Mouse (Mus musculus) MEL (cell line): ENCODE measurements around the gene Nlgn1. TPM values are rescaled to one million over a fixed set of nuclear protein-coding genes. Genes with fewer than 3 reads are reported as not detected.

ENCODE experiments used
- DNase-seq: peaks from one replicate; pipeline ENCODE4 v3.0.0; 2011; ENCODE audit warnings: low read depth, low spot score
- H3K27ac ChIP-seq: 2 replicates; pipeline ENCODE4 v1.5.1; 2012; ENCODE audit warnings: low read depth, mild to moderate bottlenecking, control low read depth, low read length, moderate library complexity; ENCODE audit not compliant: control insufficient read depth
- H3K27me3 ChIP-seq, 2 experiments: fragments of 150-350 bp in 1 of 2; sonication (generic) in 1 of 2; 2 replicates each; pipeline ENCODE4 v1.6.1; 2012; ENCODE audit warnings: low read length in 2 of 2, mild to moderate bottlenecking in 2 of 2, improper control_type of control experiment in 1 of 2, moderate library complexity in 1 of 2; ENCODE audit not compliant: insufficient read depth in 2 of 2, control insufficient read depth in 1 of 2
- H3K36me3 ChIP-seq, 2 experiments: 2 replicates each; pipeline ENCODE4 v1.6.1; 2012 to 2014; ENCODE audit warnings: low read length in 2 of 2, improper control_type of control experiment in 1 of 2, inconsistent platforms in 1 of 2, mild to moderate bottlenecking in 1 of 2; ENCODE audit not compliant: insufficient read depth in 2 of 2, control insufficient read depth in 1 of 2
- H3K4me1 ChIP-seq, 2 experiments: fragments of 150-350 bp in 1 of 2; sonication (generic) in 1 of 2; 2 replicates each; pipeline ENCODE4 v1.6.1; 2012; ENCODE audit warnings: low read length in 2 of 2, improper control_type of control experiment in 1 of 2, mild to moderate bottlenecking in 1 of 2; ENCODE audit not compliant: insufficient read depth in 2 of 2, control insufficient read depth in 1 of 2
- H3K4me3 ChIP-seq, 2 experiments: fragments of 150-350 bp in 1 of 2; sonication (generic) in 1 of 2; 2 replicates each; pipeline ENCODE4 v1.5.1; 2012; ENCODE audit warnings: low read depth in 2 of 2, low read length in 2 of 2, mild to moderate bottlenecking in 2 of 2, moderate library complexity in 2 of 2, control low read depth in 1 of 2, improper control_type of control experiment in 1 of 2; ENCODE audit not compliant: control insufficient read depth in 1 of 2, insufficient read depth in 1 of 2
- H3K79me2 ChIP-seq: 2 replicates; pipeline ENCODE4 v1.6.1; 2012; ENCODE audit warnings: mild to moderate bottlenecking, low read length, moderate library complexity; ENCODE audit not compliant: control insufficient read depth, poor library complexity, insufficient read depth
- H3K9ac ChIP-seq: 2 replicates; pipeline ENCODE4 v1.6.1; 2012; ENCODE audit warnings: low read depth, mild to moderate bottlenecking, control low read depth, low read length, moderate library complexity; ENCODE audit not compliant: control insufficient read depth, poor library complexity, severe bottlenecking
- H3K9me3 ChIP-seq: fragments of 150-350 bp; sonication (generic); replicated peaks from 2 replicates; pipeline ENCODE4 v1.6.1; 2012; ENCODE audit warnings: mild to moderate bottlenecking, low read length, improper control_type of control experiment, moderate library complexity; ENCODE audit not compliant: insufficient read depth
- BHLHE40 ChIP-seq: IDR thresholded peaks from 2 replicates; pipeline ENCODE4 v1.6.1; 2012; ENCODE audit warnings: low read depth, mild to moderate bottlenecking, inconsistent platforms, low read length, improper control_type of control experiment, borderline replicate concordance
- CHD1 ChIP-seq: IDR thresholded peaks from 2 replicates; pipeline ENCODE4 v1.6.1; 2012; ENCODE audit warnings: low read depth, mild to moderate bottlenecking, inconsistent platforms, low read length, improper control_type of control experiment
- CHD2 ChIP-seq: IDR thresholded peaks from 2 replicates; pipeline ENCODE4 v1.6.1; 2011; ENCODE audit warnings: low read length, improper control_type of control experiment
- CTCF ChIP-seq, 3 experiments: IDR thresholded peaks in 2 of 3; conservative IDR thresholded peaks in 1 of 3; 2 replicates each; pipeline ENCODE4 v1.5.1; 2011 to 2012; ENCODE audit warnings: low read length in 3 of 3, low read depth in 2 of 3, mild to moderate bottlenecking in 2 of 3, improper control_type of control experiment in 1 of 3, inconsistent platforms in 1 of 3, mixed read lengths in 1 of 3, moderate library complexity in 1 of 3; ENCODE audit not compliant: control insufficient read depth in 1 of 3, insufficient read depth in 1 of 3, poor library complexity in 1 of 3, severe bottlenecking in 1 of 3
- ELF1 ChIP-seq: IDR thresholded peaks from 2 replicates; pipeline ENCODE4 v1.6.1; 2014; ENCODE audit warnings: low read depth, mild to moderate bottlenecking, inconsistent platforms, low read length, improper control_type of control experiment, moderate library complexity
- EP300 ChIP-seq, 2 experiments: IDR thresholded peaks; 2 replicates each; pipeline ENCODE4 v1.6.1; 2011; ENCODE audit warnings: improper control_type of control experiment in 2 of 2, low read length in 2 of 2, low read depth in 1 of 2, mild to moderate bottlenecking in 1 of 2
- ETS1 ChIP-seq: IDR thresholded peaks from 2 replicates; pipeline ENCODE4 v1.6.1; 2012; ENCODE audit warnings: low read depth, mild to moderate bottlenecking, inconsistent platforms, low read length, improper control_type of control experiment, moderate library complexity
- GATA1 ChIP-seq: IDR thresholded peaks from 2 replicates; pipeline ENCODE4 v1.6.1; 2011; ENCODE audit warnings: low read depth, low read length, improper control_type of control experiment
- HCFC1 ChIP-seq: IDR thresholded peaks from 2 replicates; pipeline ENCODE4 v1.6.1; 2012; ENCODE audit warnings: low read depth, mild to moderate bottlenecking, inconsistent platforms, low read length, improper control_type of control experiment, moderate library complexity
- JUND ChIP-seq: IDR thresholded peaks from 2 replicates; pipeline ENCODE4 v1.6.1; 2011; ENCODE audit warnings: low read depth, mild to moderate bottlenecking, improper control_type of control experiment, low read length
- KAT2A ChIP-seq: conservative IDR thresholded peaks from 2 replicates; pipeline ENCODE4 v1.6.1; 2012; ENCODE audit warnings: low read depth, low read length, improper control_type of control experiment, inconsistent platforms
- MAFK ChIP-seq: IDR thresholded peaks from 2 replicates; pipeline ENCODE4 v1.6.1; 2011; ENCODE audit warnings: low read depth, mild to moderate bottlenecking, low read length, improper control_type of control experiment, borderline replicate concordance
- MAX ChIP-seq: IDR thresholded peaks from 2 replicates; pipeline ENCODE4 v1.6.1; 2011; ENCODE audit warnings: low read length, improper control_type of control experiment
- MAZ ChIP-seq: IDR thresholded peaks from 2 replicates; pipeline ENCODE4 v1.6.1; 2012; ENCODE audit warnings: low read depth, mild to moderate bottlenecking, inconsistent platforms, low read length, improper control_type of control experiment
- MEF2A ChIP-seq: IDR thresholded peaks from 2 replicates; pipeline ENCODE4 v1.6.1; 2014; ENCODE audit warnings: low read depth, mild to moderate bottlenecking, inconsistent platforms, low read length, improper control_type of control experiment; ENCODE audit not compliant: poor library complexity, insufficient replicate concordance, severe bottlenecking; ENCODE audit errors: extremely low read depth
- MXI1 ChIP-seq: IDR thresholded peaks from 2 replicates; pipeline ENCODE4 v1.6.1; 2011; ENCODE audit warnings: mild to moderate bottlenecking, low read depth, low read length, improper control_type of control experiment
- MYB ChIP-seq: IDR thresholded peaks from 2 replicates; pipeline ENCODE4 v1.6.1; 2011; ENCODE audit warnings: mild to moderate bottlenecking, low read depth, low read length, improper control_type of control experiment
- MYC ChIP-seq: IDR thresholded peaks from 2 replicates; pipeline ENCODE4 v1.6.1; 2011; ENCODE audit warnings: low read depth, mild to moderate bottlenecking, low read length, improper control_type of control experiment, moderate library complexity
- NELFE ChIP-seq: IDR thresholded peaks from 2 replicates; pipeline ENCODE4 v1.6.1; 2011; ENCODE audit warnings: low read depth, low read length, improper control_type of control experiment
- POLR2A ChIP-seq, 2 experiments: IDR thresholded peaks; 2 replicates each; pipeline ENCODE4 v1.6.1; 2011 to 2012; ENCODE audit warnings: low read length in 2 of 2, mild to moderate bottlenecking in 2 of 2, control low read depth in 1 of 2, improper control_type of control experiment in 1 of 2, low read depth in 1 of 2, moderate library complexity in 1 of 2; ENCODE audit not compliant: control insufficient read depth in 1 of 2, insufficient read depth in 1 of 2, poor library complexity in 1 of 2
- POLR2AphosphoS2 ChIP-seq: IDR thresholded peaks from 2 replicates; pipeline ENCODE4 v1.6.1; 2011; ENCODE audit warnings: low read length, improper control_type of control experiment
- RCOR1 ChIP-seq: IDR thresholded peaks from 2 replicates; pipeline ENCODE4 v1.6.1; 2012; ENCODE audit warnings: low read depth, mild to moderate bottlenecking, inconsistent platforms, low read length, improper control_type of control experiment
- TAL1 ChIP-seq: IDR thresholded peaks from 2 replicates; pipeline ENCODE4 v1.6.1; 2012; ENCODE audit warnings: mild to moderate bottlenecking, inconsistent platforms, low read length, moderate library complexity, mixed read lengths
- TCF12 ChIP-seq: IDR thresholded peaks from 2 replicates; pipeline ENCODE4 v1.6.1; 2014; ENCODE audit warnings: low read depth, mild to moderate bottlenecking, inconsistent platforms, low read length, improper control_type of control experiment, moderate library complexity
- USF1 ChIP-seq: IDR thresholded peaks from 2 replicates; pipeline ENCODE4 v1.6.1; 2014; ENCODE audit warnings: low read depth, mild to moderate bottlenecking, inconsistent platforms, low read length, improper control_type of control experiment, moderate library complexity
- ZC3H11A ChIP-seq: IDR thresholded peaks from 2 replicates; pipeline ENCODE4 v1.6.1; 2012; ENCODE audit warnings: low read depth, mild to moderate bottlenecking, inconsistent platforms, low read length, improper control_type of control experiment
- ZKSCAN1 ChIP-seq: IDR thresholded peaks from 2 replicates; pipeline ENCODE4 v1.6.1; 2012; ENCODE audit warnings: low read depth, mild to moderate bottlenecking, inconsistent platforms, low read length, improper control_type of control experiment, moderate library complexity
- ZMIZ1 ChIP-seq: IDR thresholded peaks from 2 replicates; pipeline ENCODE4 v1.6.1; 2012; ENCODE audit warnings: low read depth, mild to moderate bottlenecking, inconsistent platforms, low read length, improper control_type of control experiment, moderate library complexity
- ZNF384 ChIP-seq: IDR thresholded peaks from 2 replicates; pipeline ENCODE4 v1.6.1; 2012; ENCODE audit warnings: low read depth, mild to moderate bottlenecking, inconsistent platforms, low read length, improper control_type of control experiment
- polyA plus RNA-seq, 2 experiments: library from polyadenylated mRNA; stranded (reverse) in 1 of 2; unstranded in 1 of 2; fragments of >175 nt in 1 of 2; fragments of >200 nt in 1 of 2; gene quantifications; 2 replicates each; pipeline versions ENCODE4 v1.2.1 to v1.2.4; 2012; ENCODE audit warnings: low replicate concordance in 2 of 2, low read depth in 1 of 2; ENCODE audit not compliant: insufficient read length in 2 of 2, insufficient read depth in 1 of 2, missing spikeins in 1 of 2
- total RNA-seq: library from RNA; depleted of rRNA; stranded (reverse); fragments of 300-350 nt; gene quantifications from 2 replicates; pipeline ENCODE4 v1.2.3, GENCODE M21; 2012

Gene Nlgn1
- total and polyA plus RNA-seq, 3 experiments = not detected

DNA sequence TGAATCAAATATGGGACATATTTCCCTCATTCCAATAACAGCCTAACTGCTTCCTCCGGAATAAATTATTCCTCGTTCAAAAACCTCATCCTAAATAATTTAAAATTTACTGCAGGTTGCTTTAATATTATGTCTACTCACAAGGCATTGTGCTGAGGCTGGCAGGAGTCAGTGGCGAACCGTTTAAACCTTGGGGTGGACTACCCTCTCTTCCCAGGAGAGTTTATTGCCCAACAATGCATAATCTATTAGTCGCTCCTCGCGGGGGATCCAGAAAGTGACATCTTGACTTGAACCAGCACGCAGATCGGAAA, 1.4 kb downstream of the Nlgn1 start:
- Histone ChIP-seq H3K9me3 (no peaks in the 10 kb centered on the region), H3K27ac (no peak overlapping the region), H3K27me3 (no peaks in the 10 kb centered on the region; a peak in 1 of 4 replicates), H3K79me2 (no peaks in the 10 kb centered on the region)
- TF ChIP-seq HCFC1 = no peak
- no peak for TF ChIP-seq POLR2A (IDR thresholded peaks at IDR 0.05; ENCODE audit: control insufficient read depth in 1 of 2, insufficient read depth in 1 of 2, low read depth in 1 of 2, low read length in 2 of 2, poor library complexity in 1 of 2)
- no peak for TF ChIP-seq ETS1
- TF ChIP-seq MYC = no peak
- TF ChIP-seq CHD2 = no peak
- TF ChIP-seq ZMIZ1 = no peak
- TF ChIP-seq MEF2A = no peak
- no peak for TF ChIP-seq ELF1
- no peak for TF ChIP-seq ZNF384
- no peak for TF ChIP-seq CHD1
- TF ChIP-seq MYB = no peak
- TF ChIP-seq ZKSCAN1 = no peak
- no peak for TF ChIP-seq MAZ
- no peak for TF ChIP-seq TAL1
- no peak for TF ChIP-seq GATA1
- no peak for TF ChIP-seq NELFE
- no peak for TF ChIP-seq MAFK
- TF ChIP-seq USF1 = no peak
- TF ChIP-seq ZC3H11A = no peak
- TF ChIP-seq, all 39 proteins: peak for 0
- no peaks in the 10 kb centered on the region for H3K36me3 ChIP-seq
- H3K4me3 ChIP-seq = no peak overlapping the region
- H3K4me1 ChIP-seq = no peaks in the 10 kb centered on the region
- no peak for DNase-seq
- no peak overlapping the region for H3K9ac ChIP-seq

DNA sequence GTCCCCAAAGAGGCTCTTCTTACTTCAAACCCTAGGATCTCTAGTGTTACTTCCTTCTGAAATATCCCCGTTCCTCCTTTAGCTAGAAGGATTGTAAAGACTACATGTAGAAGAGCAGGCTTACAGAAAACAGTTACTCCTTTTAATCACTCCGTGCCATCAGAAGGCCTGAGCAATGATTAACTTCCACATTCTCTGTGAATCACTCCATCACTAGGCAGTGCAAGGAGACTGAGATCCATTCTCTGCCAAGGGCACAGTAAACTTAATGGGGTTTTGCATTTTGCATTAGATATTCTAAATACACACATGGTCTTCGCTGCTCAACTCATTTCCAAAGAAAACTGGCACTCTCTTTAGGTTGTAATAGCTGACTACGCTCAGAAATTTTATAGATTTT, 2.2 kb downstream of the Nlgn1 start:
- no peaks in the 10 kb centered on the region for H3K79me2 ChIP-seq
- H3K9me3 ChIP-seq = no peaks in the 10 kb centered on the region
- no peak overlapping the region for H3K27ac ChIP-seq
- H3K27me3 ChIP-seq = no peaks in the 10 kb centered on the region; a peak in 1 of 4 replicates
- H3K36me3 ChIP-seq = no peaks in the 10 kb centered on the region
- no peak overlapping the region for H3K4me3 ChIP-seq
- H3K9ac ChIP-seq = no peak overlapping the region
- DNase-seq = no peak
- no peaks in the 10 kb centered on the region for H3K4me1 ChIP-seq
- TF ChIP-seq CTCF (IDR thresholded peaks at IDR 0.05 in 2 of 3, conservative IDR thresholded peaks at IDR 0.05 in 1 of 3; ENCODE audit: control insufficient read depth in 1 of 3, insufficient read depth in 1 of 3, low read depth in 2 of 3, low read length in 3 of 3, poor library complexity in 1 of 3, severe bottlenecking in 1 of 3) (no peak), RCOR1 (no peak), POLR2AphosphoS2 (no peak), ETS1 (no peak), MAZ (no peak), KAT2A (no peak), MXI1 (no peak), TCF12 (no peak), MYB (no peak), MYC (no peak), ZC3H11A (no peak), JUND (no peak), HCFC1 (no peak), EP300 (IDR thresholded peaks at IDR 0.05; ENCODE audit: low read depth in 1 of 2, low read length in 2 of 2) (no peak), ZMIZ1 (no peak), ZNF384 (no peak), MAX (no peak), BHLHE40 (no peak), MAFK (no peak)
